Mouse (Mus musculus) thymus, adult 2 months (tissue): Measurements from ENCODE around the gene Vangl2. TPM values are rescaled to one million over a fixed set of nuclear protein-coding genes. Genes with fewer than 3 reads are reported as not detected.

Experiments
- DNase-seq: peaks from one replicate; pipeline ENCODE4 v3.0.0; 2021
- H3K27ac ChIP-seq: fragments of 200-500 bp; 2 replicates; pipeline ENCODE4 v1.5.1; 2012; ENCODE audit warnings: low read length, control low read depth; ENCODE audit not compliant: control insufficient read depth, insufficient read depth
- H3K27me3 ChIP-seq: fragments of 200-500 bp; 2 replicates; pipeline ENCODE4 v1.6.1; 2012; ENCODE audit warnings: mild to moderate bottlenecking, low read length, moderate library complexity, mixed read lengths; ENCODE audit not compliant: control insufficient read depth, insufficient read depth
- H3K36me3 ChIP-seq: fragments of 200-500 bp; 2 replicates; pipeline ENCODE4 v1.6.1; 2012; ENCODE audit warnings: mild to moderate bottlenecking, low read length, moderate library complexity; ENCODE audit not compliant: control insufficient read depth, insufficient read depth
- H3K4me1 ChIP-seq: fragments of 200-500 bp; replicated peaks from 2 replicates; pipeline ENCODE4 v1.6.1; 2012; ENCODE audit warnings: low read length; ENCODE audit not compliant: control insufficient read depth, insufficient read depth
- H3K4me3 ChIP-seq: fragments of 200-500 bp; 2 replicates; pipeline ENCODE4 v1.5.1; 2012; ENCODE audit warnings: mild to moderate bottlenecking, low read length, control low read depth, moderate library complexity; ENCODE audit not compliant: control insufficient read depth, insufficient read depth
- CTCF ChIP-seq: fragments of 200-500 bp; IDR thresholded peaks from 2 replicates; pipeline ENCODE4 v1.5.1; 2012; ENCODE audit warnings: mild to moderate bottlenecking, control low read depth, low read length, moderate library complexity, borderline replicate concordance; ENCODE audit not compliant: control insufficient read depth, poor library complexity, insufficient read depth; ENCODE audit errors: extremely low read depth
- POLR2A ChIP-seq: fragments of 200-500 bp; IDR thresholded peaks from 2 replicates; pipeline ENCODE4 v1.6.1; 2012; ENCODE audit warnings: mild to moderate bottlenecking, low read length, control low read depth, moderate library complexity; ENCODE audit not compliant: control insufficient read depth, poor library complexity, insufficient read depth; ENCODE audit errors: extremely low read depth
- WGBS: fragments of 180-500 bp; shearing (Covaris S2); methylation state at CpG from one replicate; pipeline ENCODE4 v1.1.7; 2018; 5-methylcytosine and 5-hydroxymethylcytosine counted together
- polyA plus RNA-seq: library from polyadenylated mRNA; depleted of rRNA; stranded (reverse); fragments of >200 nt; gene quantifications from 2 replicates; pipeline ENCODE4 v1.2.3, GENCODE M21; 2012

Vangl2 gene
- polyA plus RNA-seq, 1 experiment = 20.5 TPM

DNA sequence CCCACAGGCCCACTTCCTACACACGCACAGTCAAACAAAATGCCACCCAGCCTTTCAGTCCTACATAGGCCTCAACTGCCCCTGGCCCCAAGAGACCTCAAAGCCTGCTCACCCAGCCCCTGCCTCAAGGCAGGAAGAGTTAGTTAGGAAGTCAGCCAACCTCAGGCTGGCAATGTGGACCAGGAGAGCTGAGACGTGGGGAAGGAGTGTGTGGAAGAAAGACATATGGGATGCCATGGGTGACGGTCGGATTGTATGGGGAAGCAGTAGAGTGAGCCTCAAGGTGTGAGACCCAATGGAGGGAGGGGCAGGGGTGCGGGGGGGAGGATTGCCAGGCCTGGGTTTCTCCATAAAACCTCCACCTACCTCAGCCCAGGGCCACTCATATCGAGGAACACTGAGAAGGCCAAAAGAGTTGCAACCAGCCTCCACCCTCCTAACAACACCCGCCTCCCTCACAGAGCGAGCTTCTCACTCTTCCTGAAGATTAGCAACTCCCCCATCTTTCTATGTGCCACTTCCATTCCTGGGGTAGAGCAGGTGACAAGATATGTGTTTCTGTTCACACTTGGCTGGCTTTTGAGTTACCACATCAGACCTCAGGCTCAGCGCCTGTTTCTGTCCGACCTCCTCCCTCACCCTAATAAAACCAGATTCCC, 8.3 kb downstream of the Vangl2 start:
- Histone ChIP-seq H3K27me3 (no peaks in the 10 kb centered on the region), H3K4me3 (no peak overlapping the region), H3K27ac (no peak overlapping the region), H3K36me3 (no peaks in the 10 kb centered on the region), H3K4me1 (peaks cover 54% of the 10 kb centered on the region)
- no peak for DNase-seq
- no peak for TF ChIP-seq POLR2A
- no peak for TF ChIP-seq CTCF
- 67% methylated on average over 10 of the region's 10 CpGs for WGBS

DNA sequence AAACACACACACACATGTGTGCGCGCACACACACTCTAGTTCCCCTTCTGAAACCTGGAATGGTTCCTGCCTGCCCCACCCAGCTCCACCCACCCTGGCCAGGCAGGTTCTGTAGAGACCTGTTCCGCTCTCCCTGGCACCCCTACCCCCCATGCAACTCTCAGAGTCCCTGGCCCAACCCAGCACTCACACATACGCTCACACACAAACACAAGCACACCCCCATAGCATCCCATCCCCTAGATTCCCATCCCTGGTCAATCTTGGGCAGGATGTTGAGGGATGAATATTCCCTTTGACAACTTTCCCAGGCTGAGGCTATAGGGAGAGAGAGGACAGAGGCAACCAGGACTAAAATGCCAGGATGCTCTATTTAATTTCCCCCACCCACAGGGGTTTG, 8.9 kb downstream of the Vangl2 start:
- no peak overlapping the region for H3K4me3 ChIP-seq
- no peak overlapping the region for H3K27ac ChIP-seq
- no peaks in the 10 kb centered on the region for H3K27me3 ChIP-seq
- WGBS = 100% methylated on average over 4 of the region's 4 CpGs
- no peaks in the 10 kb centered on the region for H3K36me3 ChIP-seq
- DNase-seq = no peak
- no peak for TF ChIP-seq POLR2A
- no peak for TF ChIP-seq CTCF
- peaks cover 60% of the 10 kb centered on the region for H3K4me1 ChIP-seq

DNA sequence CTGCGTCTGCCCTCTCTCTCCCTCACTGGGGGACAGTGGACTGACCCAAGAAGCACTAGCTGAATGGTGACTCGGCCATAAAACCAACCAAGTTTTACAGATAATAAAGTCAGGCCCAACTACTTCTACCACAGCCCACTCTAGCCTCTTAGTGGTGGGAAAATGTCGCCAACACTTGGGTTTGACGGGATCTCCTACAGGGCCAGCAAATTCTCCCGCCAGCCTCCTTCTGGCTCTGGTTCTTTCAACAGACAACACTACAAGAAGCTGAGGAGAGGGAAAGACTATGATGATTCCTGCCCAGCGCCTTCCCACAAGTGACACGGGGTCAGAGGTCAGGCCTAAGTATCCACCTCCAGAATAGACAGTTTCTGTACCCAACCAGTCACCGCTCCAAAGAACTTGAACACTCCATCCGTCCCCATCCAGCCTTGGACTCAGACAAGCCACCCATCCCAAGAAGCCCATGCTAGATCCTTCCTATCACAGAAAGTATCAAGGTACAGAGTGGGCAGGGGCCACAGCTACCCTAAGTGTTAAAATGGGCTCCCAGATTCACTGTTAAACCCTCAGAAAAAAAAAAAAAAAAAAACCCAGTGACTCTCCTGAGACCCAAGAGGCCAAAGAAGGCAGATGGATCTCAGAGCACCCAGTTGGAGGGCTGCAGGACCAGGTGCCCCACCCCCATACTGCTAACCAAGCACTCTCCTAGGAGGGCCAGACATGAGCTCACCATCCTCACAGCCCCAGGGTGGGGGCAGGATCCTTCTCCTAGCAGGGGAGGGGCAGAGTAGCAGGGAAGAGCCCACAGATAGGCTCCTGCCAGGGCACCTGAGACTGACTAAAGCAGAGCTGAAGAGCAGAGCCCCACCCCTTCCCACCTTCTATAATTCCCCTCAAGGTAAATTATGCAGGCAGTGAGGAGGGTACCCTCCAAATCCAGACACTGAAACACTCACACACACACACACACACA, 9.6 kb downstream of the Vangl2 start:
- DNase-seq = no peak
- H3K27me3 ChIP-seq = no peaks in the 10 kb centered on the region
- WGBS = 95% methylated on average over 9 of the region's 9 CpGs
- H3K36me3 ChIP-seq = no peaks in the 10 kb centered on the region
- no peak overlapping the region for H3K27ac ChIP-seq
- no peak overlapping the region for H3K4me3 ChIP-seq
- TF ChIP-seq POLR2A (no peak), CTCF (no peak)
- peaks cover 65% of the 10 kb centered on the region for H3K4me1 ChIP-seq

DNA sequence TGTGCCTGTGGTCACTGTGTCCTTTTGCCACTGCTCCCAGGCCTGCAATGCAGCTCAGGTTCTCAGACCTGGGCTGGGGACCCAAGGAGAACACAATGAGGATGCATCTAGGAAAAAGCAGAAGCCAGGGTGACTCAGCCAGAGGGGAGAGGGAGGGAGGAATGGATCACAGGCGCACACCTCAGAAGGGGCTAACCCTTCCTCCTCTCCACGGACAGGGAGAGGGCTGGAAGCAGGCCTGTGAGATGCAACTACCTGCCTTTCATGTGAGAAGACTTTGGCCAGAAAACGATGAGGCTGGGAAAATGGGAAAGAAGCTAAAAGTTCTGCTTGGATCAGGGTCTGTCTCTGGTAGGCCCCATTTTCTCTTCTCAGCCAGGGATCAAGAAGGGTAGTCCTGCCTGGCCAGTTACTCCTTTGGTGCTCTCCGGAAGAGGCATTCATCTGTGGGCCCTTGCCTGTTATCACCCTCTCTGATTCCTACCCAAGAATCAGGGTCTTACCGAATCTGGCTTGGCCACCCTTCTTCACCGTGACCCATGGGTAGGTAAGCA, 10.7 kb downstream of the Vangl2 start:
- Histone ChIP-seq H3K27ac (no peak overlapping the region), H3K4me3 (no peak overlapping the region), H3K4me1 (peaks cover 65% of the 10 kb centered on the region), H3K36me3 (no peaks in the 10 kb centered on the region), H3K27me3 (no peaks in the 10 kb centered on the region)
- TF ChIP-seq POLR2A (no peak), CTCF (no peak)
- no peak for DNase-seq
- WGBS = 96% methylated on average over 6 of the region's 6 CpGs

DNA sequence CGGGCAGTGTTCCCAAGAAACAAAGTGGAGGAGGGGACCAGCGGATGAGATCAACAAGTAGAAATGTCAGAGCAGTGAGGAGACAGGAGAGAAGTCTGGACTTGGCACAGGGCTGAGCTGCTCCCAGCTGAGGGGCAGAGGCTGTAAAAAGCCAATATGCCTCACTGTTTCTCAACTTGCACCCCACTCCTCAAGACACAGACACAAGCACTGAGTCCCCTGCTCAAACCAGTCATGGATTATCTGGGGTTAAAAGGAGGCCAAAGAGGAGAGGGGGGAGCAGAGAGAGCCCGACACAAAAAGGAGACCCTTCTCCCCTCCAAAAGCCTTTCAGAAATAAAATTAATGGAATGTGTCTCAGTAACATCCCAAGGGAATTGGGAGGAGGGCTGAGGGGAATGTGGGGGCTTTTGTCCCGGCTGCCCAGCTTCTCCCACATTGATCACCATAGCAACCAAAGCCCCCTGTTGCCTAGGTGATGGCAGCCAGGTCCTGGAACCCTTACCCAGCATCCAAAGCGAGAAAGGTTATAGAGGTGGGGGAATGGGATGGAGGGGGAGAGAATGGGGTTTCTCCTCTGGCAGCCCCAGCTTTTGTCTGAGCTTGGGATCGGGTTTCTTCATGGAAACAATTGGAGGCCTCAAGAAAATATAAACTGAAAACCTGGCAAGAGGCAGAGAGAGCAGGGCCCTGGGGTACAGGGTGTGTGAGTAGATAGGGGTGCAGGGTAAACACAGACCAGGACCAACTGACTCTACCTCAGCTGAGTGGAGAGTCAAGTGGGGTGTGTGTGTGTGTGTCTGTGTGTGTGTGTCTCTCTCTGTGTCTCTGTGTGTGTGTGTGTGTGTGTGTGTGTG, 11.4 kb downstream of the Vangl2 start:
- Histone ChIP-seq H3K27ac (peak overlapping the region; percentile 50; the same call in 1 of the 2 replicates), H3K4me3 (no peak overlapping the region), H3K36me3 (no peaks in the 10 kb centered on the region), H3K27me3 (no peaks in the 10 kb centered on the region), H3K4me1 (peaks cover 65% of the 10 kb centered on the region)
- 88% methylated on average over 6 of the region's 6 CpGs for WGBS
- TF ChIP-seq CTCF = no peak
- TF ChIP-seq POLR2A = no peak
- DNase-seq = no peak
